Mouse (Mus musculus) lung, adult 2 months (tissue): Measurements from ENCODE around the gene Theg. TPM values are rescaled to one million over a fixed set of nuclear protein-coding genes. Genes with fewer than 3 reads are reported as not detected.
A peak's percentile ranks its signal among the peaks of the same experiment; 100 is the strongest.

Experiments used
- DNase-seq: peaks from one replicate; pipeline ENCODE4 v3.0.0; 2022
- H3K4me1 ChIP-seq: fragments of 200-500 bp; 2 replicates; pipeline ENCODE4 v1.6.1; 2011; ENCODE audit warnings: low read length; ENCODE audit not compliant: control insufficient read depth, insufficient read depth
- H3K4me3 ChIP-seq: fragments of 200-500 bp; replicated peaks from 2 replicates; pipeline ENCODE3; 2011; ENCODE audit warnings: low read depth, mild to moderate bottlenecking, control low read depth, low read length; ENCODE audit errors: extremely low read depth
- CTCF ChIP-seq: fragments of 200-500 bp; IDR thresholded peaks from 2 replicates; pipeline ENCODE4 v1.5.1; 2011; ENCODE audit warnings: mild to moderate bottlenecking, low read length, control low read depth; ENCODE audit not compliant: insufficient read depth
- POLR2A ChIP-seq: fragments of 200-500 bp; IDR thresholded peaks from 2 replicates; pipeline ENCODE4 v1.6.1; 2011; ENCODE audit warnings: low read depth, mild to moderate bottlenecking, control low read depth, low read length, borderline replicate concordance; ENCODE audit errors: extremely low read depth
- WGBS: fragments of 180-500 bp; shearing (Covaris S2); methylation state at CpG from one replicate; pipeline ENCODE4 v1.1.7; 2018; 5-methylcytosine and 5-hydroxymethylcytosine counted together
- polyA plus RNA-seq: library from polyadenylated mRNA; depleted of rRNA; stranded (reverse); fragments of >200 nt; gene quantifications from 2 replicates; pipeline ENCODE4 v1.2.3, GENCODE M21; 2012

Gene Theg
- polyA plus RNA-seq, 1 experiment = not detected

DNA sequence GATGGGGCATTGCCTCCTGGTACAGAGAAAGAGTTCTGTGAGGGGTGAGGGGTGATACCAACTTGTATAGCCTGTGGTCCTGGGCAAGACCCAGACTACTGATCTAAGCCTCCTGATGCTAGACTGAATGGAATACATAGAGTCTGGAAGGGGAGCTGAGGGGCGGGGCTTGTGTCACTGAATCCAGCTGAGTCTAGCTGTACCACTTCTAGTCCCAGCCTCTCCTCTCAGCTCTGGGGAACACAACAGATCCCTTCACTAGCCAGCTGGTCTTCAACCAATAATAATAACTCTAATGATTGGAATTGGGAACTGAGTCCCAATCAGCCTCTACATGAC, 27.1 kb upstream of the Theg start:
- TF ChIP-seq CTCF (no peak), POLR2A (no peak)
- Histone ChIP-seq H3K4me1 (peaks cover 5% of the 10 kb centered on the region; the same call in 1 of the 2 replicates), H3K4me3 (no peak overlapping the region)
- no peak for DNase-seq
- WGBS = 96% methylated on average over 1 of the region's 1 CpGs

GRCm38 (mm10) chr10:79613578-79614304, 26.6 kb upstream of the Theg start, which contains the start of gene C2cd4c:
Gene C2cd4c (minus strand): TSS chr10:79614025.
- peak; percentile 33 for DNase-seq
- 1% methylated on average over 59 of the region's 60 CpGs for WGBS

GRCm38 (mm10) chr10:79612192-79613135, 25.3 kb upstream of the Theg start:
- no peak for DNase-seq

More at GRCm38 (mm10) chr10:79613578-79614304, 26.6 kb upstream of the Theg start, which contains the start of gene C2cd4c:
- peaks cover 5% of the 10 kb centered on the region; the same call in 1 of the 2 replicates for H3K4me1 ChIP-seq
- TF ChIP-seq CTCF (no peak), POLR2A (no peak)
- H3K4me3 ChIP-seq = peak within 1 kb of the TSS; percentile 38

GRCm38 (mm10) chr10:79611296-79611695, 24.2 kb upstream of the Theg start:
- no peak overlapping the region for H3K4me3 ChIP-seq
- 37% methylated on average over 5 of the region's 5 CpGs for WGBS
- no peak for DNase-seq

More at GRCm38 (mm10) chr10:79612192-79613135, 25.3 kb upstream of the Theg start:
- Histone ChIP-seq H3K4me1 (peaks cover 5% of the 10 kb centered on the region; the same call in 1 of the 2 replicates), H3K4me3 (no peak overlapping the region)
- 13% methylated on average over 51 of the region's 51 CpGs for WGBS
- TF ChIP-seq POLR2A (no peak), CTCF (no peak)

GRCm38 (mm10) chr10:79609276-79609675, 22.1 kb upstream of the Theg start:
- TF ChIP-seq POLR2A (no peak), CTCF (no peak)
- DNase-seq = no peak
- peaks cover 5% of the 10 kb centered on the region; the same call in 1 of the 2 replicates for H3K4me1 ChIP-seq
- H3K4me3 ChIP-seq = no peak overlapping the region
- 78% methylated on average over 3 of the region's 3 CpGs for WGBS

More at GRCm38 (mm10) chr10:79611296-79611695, 24.2 kb upstream of the Theg start:
- no peak for TF ChIP-seq CTCF
- TF ChIP-seq POLR2A = no peak
- H3K4me1 ChIP-seq = peaks cover 5% of the 10 kb centered on the region; the same call in 1 of the 2 replicates

- H3K4me3 ChIP-seq = no peak overlapping the region
- H3K4me1 ChIP-seq = no peaks in the 10 kb centered on the region
- TF ChIP-seq POLR2A (no peak), CTCF (no peak)
- WGBS = 40% methylated on average over 2 of the region's 2 CpGs
- DNase-seq = no peak
These were observed 20.8 kb upstream of the Theg start for GRCm38 (mm10) chr10:79607892-79608291.

GRCm38 (mm10) chr10:79606537-79606936, 19.4 kb upstream of the Theg start:
- Histone ChIP-seq H3K4me3 (no peak overlapping the region), H3K4me1 (no peaks in the 10 kb centered on the region)
- TF ChIP-seq CTCF (no peak), POLR2A (no peak)
- no peak for DNase-seq
- WGBS = 56% methylated on average over 4 of the region's 4 CpGs

DNA sequence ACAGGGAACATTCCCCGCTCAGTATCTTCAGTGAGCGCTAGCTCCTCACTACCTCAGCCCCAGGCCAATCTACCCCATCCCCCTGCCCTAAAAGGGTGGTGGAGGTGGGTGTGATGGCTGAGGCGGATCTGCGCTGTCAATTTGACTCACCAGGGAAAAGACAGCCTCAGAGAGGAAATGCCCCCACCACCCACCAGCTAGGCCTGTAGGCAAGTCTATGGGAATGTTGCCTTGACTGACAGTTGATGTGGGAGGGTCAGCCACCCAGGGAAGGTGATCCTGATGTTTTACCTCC, 10.8 kb upstream of the Theg start:
- Histone ChIP-seq H3K4me3 (no peak overlapping the region), H3K4me1 (no peaks in the 10 kb centered on the region)
- no peak for DNase-seq
- 71% methylated on average over 4 of the region's 4 CpGs for WGBS
- TF ChIP-seq POLR2A (no peak), CTCF (no peak)
